Mouse (Mus musculus) mature B cell (primary cell): Measurements from ENCODE around the gene Aqp9.
"Not testable (repeated sequence)": the region's sequence is repeated elsewhere in the genome, so short reads cannot be mapped to it uniquely, and the experiment has no call there.

ENCODE experiments used
- in situ Hi-C: fragments of 300-500 bp; cut with MboI; formaldehyde crosslinking; loops from 2 replicates; pipeline ENCODE4 v1.14.3; 2019

Gene Aqp9

GRCm38 (mm10) chr9:71138936-71139335, 29.5 kb downstream of the Aqp9 start:
- in situ Hi-C loops, result no loop called here

- in situ Hi-C loops, result no loop called here
Measured at GRCm38 (mm10) chr9:71137267-71137945, 31.1 kb downstream of the Aqp9 start.

- in situ Hi-C loops, result no loop called here
Measured at GRCm38 (mm10) chr9:71135073-71135472, 33.4 kb downstream of the Aqp9 start.

GRCm38 (mm10) chr9:71133190-71133589, 35.3 kb downstream of the Aqp9 start:
- in situ Hi-C loops, result no loop called here

GRCm38 (mm10) chr9:71131822-71132221, 36.7 kb downstream of the Aqp9 start:
- in situ Hi-C loops, result no loop called here

- in situ Hi-C loops, result no loop called here
Measured at GRCm38 (mm10) chr9:71128911-71129310, 39.6 kb downstream of the Aqp9 start.

- in situ Hi-C loops, result no loop called here
Measured at GRCm38 (mm10) chr9:71126205-71126604, 42.3 kb downstream of the Aqp9 start.

GRCm38 (mm10) chr9:71123095-71123494, 45.4 kb downstream of the Aqp9 start:
- in situ Hi-C loops, result not testable (repeated sequence)

- in situ Hi-C loops, result no loop called here
Measured at GRCm38 (mm10) chr9:71120924-71121323, 47.6 kb downstream of the Aqp9 start.

GRCm38 (mm10) chr9:71113166-71113565, 55.3 kb downstream of the Aqp9 start:
- in situ Hi-C loops, result no loop called here

- in situ Hi-C loops, result no loop called here
Measured at GRCm38 (mm10) chr9:71103521-71103920, 65.0 kb downstream of the Aqp9 start.

GRCm38 (mm10) chr9:71094066-71094465, 74.4 kb downstream of the Aqp9 start:
- in situ Hi-C loops, result no loop called here

- in situ Hi-C loops, result no loop called here
Measured at GRCm38 (mm10) chr9:71092038-71092437, 76.4 kb downstream of the Aqp9 start.

- in situ Hi-C loops, result no loop called here
Measured at GRCm38 (mm10) chr9:71079201-71079600, 89.3 kb downstream of the Aqp9 start.

GRCm38 (mm10) chr9:71077251-71077825, 91.1 kb downstream of the Aqp9 start:
- in situ Hi-C loops, result no loop called here

- in situ Hi-C loops, result no loop called here
Measured at GRCm38 (mm10) chr9:71076201-71076648, 92.3 kb downstream of the Aqp9 start.

GRCm38 (mm10) chr9:71073831-71074230, 94.7 kb downstream of the Aqp9 start:
- in situ Hi-C loops, result loop anchor here (25.0 kb wide), 1 partner anchor 412 kb away; the partner anchor contains the start of genes Gm10642 and Mindy2

- in situ Hi-C loops, result loop anchor here (25.0 kb wide), 1 partner anchor 411 kb away; the partner anchor contains the start of genes Gm10642 and Mindy2
Measured at GRCm38 (mm10) chr9:71073076-71073475, 95.4 kb downstream of the Aqp9 start.

- in situ Hi-C loops, result loop anchor here (25.0 kb wide), 1 partner anchor 410 kb away; the partner anchor contains the start of genes Gm10642 and Mindy2
Measured at GRCm38 (mm10) chr9:71072502-71072901, 96.0 kb downstream of the Aqp9 start.

- in situ Hi-C loops, result loop anchor here (25.0 kb wide), 1 partner anchor 409 kb away; the partner anchor contains the start of genes Gm10642 and Mindy2
Measured at GRCm38 (mm10) chr9:71071581-71072330, 96.7 kb downstream of the Aqp9 start.

- in situ Hi-C loops, result loop anchor here (25.0 kb wide), 1 partner anchor 408 kb away; the partner anchor contains the start of genes Gm10642 and Mindy2
Measured at GRCm38 (mm10) chr9:71070628-71071027, 97.9 kb downstream of the Aqp9 start.

GRCm38 (mm10) chr9:71068866-71069390, 99.6 kb downstream of the Aqp9 start:
- in situ Hi-C loops, result loop anchor here (25.0 kb wide), 1 partner anchor 407 kb away; the partner anchor contains the start of genes Gm10642 and Mindy2
